Mouse (Mus musculus) left cerebral cortex, postnatal 4 days (tissue): ENCODE measurements around the gene Vps29. TPM values are rescaled to one million over a fixed set of nuclear protein-coding genes. Genes with fewer than 3 reads are reported as not detected.
"Not testable (repeated sequence)": the region's sequence is repeated elsewhere in the genome, so short reads cannot be mapped to it uniquely, and the experiment has no call there.

ENCODE experiments used
- DNase-seq: peaks from one replicate; pipeline ENCODE4 v3.0.0-alpha.2; 2022
- intact Hi-C: fragments of 180-260 bp; cut with DNase I; formaldehyde crosslinking; loops from one replicate; pipeline ENCODE4 v1.15.1; 2025
- total RNA-seq, 2 experiments: library from RNA; stranded (reverse); gene quantifications; 2 replicates each; pipeline ENCODE4 v1.2.3; 2021

The Vps29 gene
- total RNA-seq: 100 to 1,000 TPM; 202 to 208 TPM

DNA sequence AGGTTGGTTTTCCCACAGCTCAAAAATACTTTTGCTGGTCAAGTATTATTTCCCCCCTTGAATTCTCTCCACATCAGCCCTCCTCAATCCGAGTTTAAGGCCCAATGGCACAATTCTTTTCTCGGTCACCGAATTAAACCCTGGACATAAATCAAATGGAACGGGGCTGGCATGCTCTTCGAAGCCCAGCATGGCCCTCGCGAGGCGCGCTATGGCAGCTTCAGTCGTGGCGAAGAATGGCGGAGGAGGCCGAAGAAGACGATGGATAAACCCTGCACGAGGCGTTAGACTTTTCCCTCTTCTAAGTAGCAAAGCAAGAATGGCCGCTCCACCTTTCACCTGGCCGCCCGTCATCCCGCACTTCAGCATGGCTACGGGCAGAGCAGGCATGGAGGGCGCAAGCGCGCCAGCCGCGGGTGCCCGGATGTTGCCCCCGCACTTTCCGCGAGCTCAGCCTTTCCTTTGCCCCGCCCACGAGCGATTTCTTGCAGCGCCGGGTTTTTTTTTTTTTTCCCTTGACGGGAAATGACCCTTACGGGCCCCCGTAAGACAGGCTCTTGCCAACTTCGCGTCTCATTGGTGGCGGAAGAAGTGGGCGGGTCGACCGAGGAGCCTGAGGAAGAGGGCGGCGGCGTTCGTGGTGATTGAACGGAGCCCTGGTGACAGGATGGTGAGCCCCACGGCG, at the start of gene Vps29, which contains the start of gene Rad9b:
Vps29 (plus strand) TSS at position 563 of the 685 bp plus-strand sequence.
Rad9b (minus strand) TSS at position 427 of the 685 bp plus-strand sequence.
- intact Hi-C loops: no loop called here
- peak; percentile 98 for DNase-seq

DNA sequence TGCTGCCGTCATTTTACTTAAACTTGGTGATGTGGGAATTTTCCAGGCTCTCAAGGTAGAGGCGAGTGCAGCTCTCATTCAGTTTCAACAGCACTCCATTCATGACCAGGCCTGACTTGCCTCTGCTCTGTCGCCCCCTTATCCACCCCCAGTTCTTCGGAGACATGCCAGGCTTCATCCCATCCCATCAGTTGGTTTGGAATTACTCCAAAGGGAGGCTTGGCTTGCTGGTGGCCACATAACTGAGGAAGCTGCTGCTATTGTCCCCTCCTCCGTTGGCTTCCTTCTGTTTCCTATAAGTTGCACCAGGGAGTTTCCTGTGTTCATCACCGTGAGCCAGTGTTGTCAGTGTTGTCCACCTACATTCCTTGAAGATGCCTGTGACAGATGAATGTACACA, 49.6 kb upstream of the Vps29 start:
- intact Hi-C loops: no loop called here
- peak; percentile 37 for DNase-seq

- intact Hi-C loops: no loop called here
- DNase-seq: no peak
These were observed 48.7 kb upstream of the Vps29 start for GRCm38 (mm10) chr5:122305472-122305871.

- intact Hi-C loops: no loop called here
- no peak for DNase-seq
These were observed 47.6 kb upstream of the Vps29 start for GRCm38 (mm10) chr5:122306536-122306935.

- no peak for DNase-seq
- intact Hi-C loops: no loop called here
These were observed 43.5 kb upstream of the Vps29 start for GRCm38 (mm10) chr5:122310699-122311098.

DNA sequence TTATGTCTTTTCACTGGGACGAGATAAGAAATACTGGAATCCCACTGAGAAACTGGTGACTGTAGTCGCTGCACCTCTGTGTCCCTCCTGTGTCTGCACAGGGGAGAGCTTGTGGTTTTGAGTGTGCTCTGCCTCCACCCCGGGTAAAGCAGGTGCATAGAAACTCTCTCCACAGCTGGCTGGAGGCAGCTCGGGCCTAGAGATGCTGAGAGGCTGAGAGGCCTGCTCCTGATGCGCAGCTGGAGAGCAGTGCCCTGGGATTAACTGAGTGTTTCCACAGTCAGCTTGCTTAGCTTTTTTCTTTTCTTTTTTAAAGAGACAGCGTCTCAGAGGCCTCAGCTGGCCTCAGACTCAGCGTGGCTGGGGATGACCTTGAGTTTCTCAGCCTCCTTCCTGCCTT, 42.5 kb upstream of the Vps29 start:
- intact Hi-C loops: no loop called here
- no peak for DNase-seq

DNA sequence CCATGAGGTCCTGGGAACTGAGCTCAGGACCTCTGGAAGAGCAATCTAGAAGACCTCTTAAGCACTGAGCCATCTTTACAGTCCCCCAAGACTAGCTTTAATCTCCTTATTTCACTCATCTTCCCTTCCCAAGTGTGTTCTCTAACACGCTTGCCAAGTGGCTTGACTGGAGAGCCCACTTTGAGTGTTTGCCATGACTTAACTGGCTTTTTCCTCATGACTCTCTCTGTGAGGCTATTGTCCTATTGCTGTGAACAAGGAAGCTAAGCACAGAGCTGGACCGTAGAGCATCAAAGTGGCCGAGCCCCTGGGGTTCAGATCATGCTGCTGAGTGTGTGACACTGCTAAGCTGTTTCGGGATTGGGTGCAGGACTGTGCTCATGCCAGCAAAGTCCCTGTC, 41.8 kb upstream of the Vps29 start:
- DNase-seq: no peak
- intact Hi-C loops: no loop called here

GRCm38 (mm10) chr5:122312942-122313684, 41.1 kb upstream of the Vps29 start:
- intact Hi-C loops: no loop called here
- DNase-seq: no peak

GRCm38 (mm10) chr5:122314966-122315667, 39.1 kb upstream of the Vps29 start:
- intact Hi-C loops: no loop called here
- DNase-seq: peak; percentile 77

GRCm38 (mm10) chr5:122317329-122318045, 36.7 kb upstream of the Vps29 start:
- intact Hi-C loops: no loop called here
- peak; percentile 24 for DNase-seq

DNA sequence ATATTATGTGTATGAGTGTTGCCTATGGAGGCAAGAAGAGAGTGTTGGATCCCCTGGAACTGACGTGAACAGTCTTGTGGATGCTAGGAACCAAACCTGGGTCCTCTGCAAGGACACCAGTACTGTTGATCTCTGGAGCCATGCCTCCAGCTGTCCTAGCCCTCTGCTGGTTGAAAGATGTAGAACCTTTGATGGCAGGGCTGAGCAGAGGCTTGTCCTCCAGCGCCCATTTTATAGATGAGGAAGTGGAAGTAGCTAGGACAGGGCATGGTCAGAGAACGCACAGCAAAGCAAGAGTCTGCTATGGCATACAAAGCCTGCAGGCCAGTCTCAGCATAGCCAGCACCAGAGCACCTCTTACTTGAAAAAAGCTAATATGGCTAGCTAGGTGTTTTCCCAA, 36.1 kb upstream of the Vps29 start:
- no peak for DNase-seq
- intact Hi-C loops: no loop called here

GRCm38 (mm10) chr5:122318976-122319375, 35.2 kb upstream of the Vps29 start:
- intact Hi-C loops, DNase-seq: not testable (repeated sequence)

GRCm38 (mm10) chr5:122319474-122320204, 34.5 kb upstream of the Vps29 start:
- DNase-seq: no peak
- intact Hi-C loops: no loop called here

DNA sequence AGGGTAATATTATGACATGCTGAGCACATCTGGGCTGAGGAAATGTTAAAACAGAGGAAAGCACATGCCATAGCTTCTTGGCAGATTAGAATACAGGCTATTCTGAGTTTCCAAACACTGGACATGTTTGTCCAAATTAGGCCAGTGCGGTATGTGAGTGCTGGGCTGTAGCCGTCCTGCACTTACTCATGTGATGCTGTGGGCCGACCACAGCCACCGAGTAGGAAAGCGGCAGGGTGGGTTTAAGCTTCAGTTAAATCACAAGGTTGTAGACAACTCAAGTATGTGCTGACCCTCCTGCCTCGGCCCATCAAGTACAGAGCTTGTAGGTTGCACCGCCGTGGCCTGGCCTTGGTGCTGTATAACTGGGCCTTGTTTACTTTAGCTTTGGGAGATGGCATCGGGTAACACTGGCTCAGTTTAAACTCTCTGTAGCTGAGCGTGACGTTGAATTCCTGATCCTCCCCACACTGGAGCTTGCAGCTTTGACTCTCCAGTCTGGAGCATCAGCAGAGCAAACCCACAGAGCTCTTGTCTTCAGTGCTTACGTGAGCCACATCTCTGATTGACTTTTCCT, 33.9 kb upstream of the Vps29 start:
- no peak for DNase-seq
- intact Hi-C loops: no loop called here

GRCm38 (mm10) chr5:122323523-122323922, 30.6 kb upstream of the Vps29 start:
- intact Hi-C loops: no loop called here
- no peak for DNase-seq

DNA sequence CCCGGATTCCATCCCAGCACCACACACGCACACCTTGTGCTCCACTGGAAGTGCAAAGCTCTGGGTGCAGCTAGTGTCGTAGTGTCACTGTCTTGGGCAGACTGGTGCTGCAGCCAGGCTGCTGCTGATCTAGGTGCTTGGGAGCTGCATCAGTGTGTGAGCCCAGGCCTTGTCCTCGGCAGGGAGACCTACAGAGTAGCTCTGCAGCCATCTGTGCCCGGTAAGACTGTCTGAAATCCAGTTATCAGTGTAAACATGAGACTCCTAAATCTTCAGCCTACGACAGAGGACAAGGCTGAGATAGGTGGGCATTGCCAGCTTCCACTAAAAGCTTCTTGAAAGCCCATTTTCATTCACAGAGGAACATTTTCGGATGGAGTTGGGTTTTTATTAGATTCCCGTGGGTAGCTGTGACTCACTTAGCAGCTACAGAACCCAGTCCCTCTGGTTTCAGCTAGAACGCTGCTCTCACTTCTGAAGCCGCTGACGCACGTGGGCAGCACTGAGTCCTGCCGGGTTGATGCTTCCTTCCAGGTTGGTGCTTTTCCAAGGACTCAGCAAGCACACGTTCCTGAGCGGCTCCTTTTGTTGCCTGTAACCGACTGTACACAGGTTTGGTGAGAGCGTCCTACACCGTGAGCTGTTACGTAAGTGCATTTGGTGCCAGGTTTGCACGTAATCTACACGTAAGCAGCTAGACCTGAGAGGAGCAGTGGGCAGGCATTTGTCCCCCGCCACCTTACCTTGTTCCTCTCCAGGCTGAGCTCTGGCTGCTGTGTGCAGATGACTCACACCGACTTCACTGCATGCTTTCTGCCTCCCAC, 29.3 kb upstream of the Vps29 start:
- peak; percentile 17 for DNase-seq
- intact Hi-C loops: no loop called here

GRCm38 (mm10) chr5:122325477-122325876, 28.7 kb upstream of the Vps29 start:
- intact Hi-C loops: no loop called here
- DNase-seq: no peak

- intact Hi-C loops: no loop called here
- DNase-seq: no peak
These were observed 26.9 kb upstream of the Vps29 start for GRCm38 (mm10) chr5:122327283-122327682.

- no peak for DNase-seq
- intact Hi-C loops: no loop called here
These were observed 23.9 kb upstream of the Vps29 start for GRCm38 (mm10) chr5:122330269-122330668.
